ENCODE assay signal across 9 mouse cellular contexts in genomic region chr13:83503919-83504318, GRCm38 (mm10). TPM values are rescaled to one million over a fixed set of nuclear protein-coding genes. Genes with fewer than 3 reads are reported as not detected.
DNase-seq lines count a peak whose midpoint lies in the region; ATAC-seq and TF ChIP-seq lines count a peak whose summit lies in the region.
"Had no signal": no experiment of that assay in that cellular context is flagged by ENCODE, and none has a peak within 500 bp of the region (broad histone marks: within the 10 kb centered on the region; RNA-seq: fewer than 3 reads in every experiment).

Gene Mef2c (plus strand): TSS chr13:83504034.

- no peak for ATAC-seq in lung, embryonic 15.5 days (ENCODE audit: borderline replicate concordance, extremely low read depth, low FRiP score, low TSS enrichment)
- ATAC-seq in hindbrain, embryonic 14.5 days (ENCODE audit: low FRiP score), result no peak
- ATAC-seq in liver, postnatal 0 days, result no peak
- ATAC-seq: Patski had no signal

- TF ChIP-seq EP300 in liver, postnatal 0 days (IDR thresholded peaks at IDR 0.05; ENCODE audit: low read depth), result no peak

- H3K36me3 ChIP-seq in lung, embryonic 15.5 days, result no peaks in the 10 kb centered on the region
- no peaks in the 10 kb centered on the region for H3K36me3 ChIP-seq in hindbrain, embryonic 14.5 days (replicated peaks; ENCODE audit: control insufficient read depth, insufficient read depth)
- no peaks in the 10 kb centered on the region for H3K36me3 ChIP-seq in liver, postnatal 0 days (replicated peaks; ENCODE audit: insufficient read depth, low read length)

- H3K27me3 ChIP-seq in lung, embryonic 15.5 days, result no peaks in the 10 kb centered on the region
- no peaks in the 10 kb centered on the region for H3K27me3 ChIP-seq in hindbrain, embryonic 14.5 days (ENCODE audit: control insufficient read depth, insufficient read depth, low read length)
- H3K27me3 ChIP-seq in liver, postnatal 0 days (ENCODE audit: insufficient read depth, low read length), result no peaks in the 10 kb centered on the region

- no peak within 1 kb of the TSS for H3K4me3 ChIP-seq in lung, embryonic 15.5 days
- H3K4me3 ChIP-seq in gastrocnemius, adult 2 months, result peak within 1 kb of the TSS; percentile 80
- no peak within 1 kb of the TSS for H3K4me3 ChIP-seq in hindbrain, embryonic 14.5 days (replicated peaks; ENCODE audit: low read length)
- H3K4me3 ChIP-seq in liver, postnatal 0 days (ENCODE audit: low read depth, low read length), result no peak within 1 kb of the TSS

- TF ChIP-seq CTCF in gastrocnemius, adult 2 months (IDR thresholded peaks at IDR 0.05), result no peak
- no peak for TF ChIP-seq CTCF in liver, postnatal 0 days (IDR thresholded peaks at IDR 0.05; ENCODE audit: low read depth)

- WGBS in lung, embryonic 15.5 days, result 82% methylated on average over 7 of the region's 7 CpGs
- 85% methylated on average over 7 of the region's 7 CpGs for WGBS in hindbrain, embryonic 14.5 days
- WGBS in liver, postnatal 0 days (ENCODE audit: insufficient replicate concordance), result 81% methylated on average over 7 of the region's 7 CpGs

- no peak for DNase-seq in lung, postnatal 4 days
- DNase-seq in gastrocnemius, adult 2 months, result peak; percentile 89
- no peak for DNase-seq in hindbrain, embryonic 14.5 days (ENCODE audit: low spot score)
- no peak for DNase-seq in liver, postnatal 0 days
- no peak for DNase-seq in yolk sac, embryonic 10.5 days (ENCODE audit: low spot score)
- no peak for DNase-seq in cerebellum, adult 11 months
- no peak for DNase-seq in thymus, postnatal 14 days

- intact Hi-C loops in gastrocnemius, adult 2 months (cut with DNase I), result loop anchor here (10.0 kb wide), 1 partner anchor 159 kb away; no protein-coding TSS in a partner anchor

- H3K4me1 ChIP-seq in lung, embryonic 15.5 days, result no peaks in the 10 kb centered on the region
- H3K4me1 ChIP-seq in hindbrain, embryonic 14.5 days (replicated peaks; ENCODE audit: control insufficient read depth, insufficient read depth, low read length), result no peaks in the 10 kb centered on the region
- H3K4me1 ChIP-seq in liver, postnatal 0 days (ENCODE audit: insufficient read depth), result no peaks in the 10 kb centered on the region

- H3K4me2 ChIP-seq in lung, embryonic 15.5 days, result no peak within 1 kb of the TSS
- no peak within 1 kb of the TSS for H3K4me2 ChIP-seq in hindbrain, embryonic 14.5 days (replicated peaks)
- no peak within 1 kb of the TSS for H3K4me2 ChIP-seq in liver, postnatal 0 days (ENCODE audit: low read depth, low read length)

- no peak within 1 kb of the TSS for H3K27ac ChIP-seq in lung, embryonic 15.5 days
- H3K27ac ChIP-seq in gastrocnemius, adult 2 months, result peak within 1 kb of the TSS; percentile 96
- H3K27ac ChIP-seq in hindbrain, embryonic 14.5 days, result no peak within 1 kb of the TSS
- H3K27ac ChIP-seq in liver, postnatal 0 days (ENCODE audit: low read depth), result no peak within 1 kb of the TSS

- H3K9me3 ChIP-seq in lung, embryonic 15.5 days, result no peaks in the 10 kb centered on the region
- H3K9me3 ChIP-seq in hindbrain, embryonic 14.5 days (ENCODE audit: control insufficient read depth, low read length), result no peaks in the 10 kb centered on the region
- H3K9me3 ChIP-seq in liver, postnatal 0 days (ENCODE audit: low read length), result no peaks in the 10 kb centered on the region

- no peak within 1 kb of the TSS for H3K9ac ChIP-seq in lung, embryonic 15.5 days
- no peak within 1 kb of the TSS for H3K9ac ChIP-seq in hindbrain, embryonic 14.5 days
- H3K9ac ChIP-seq in liver, postnatal 0 days (replicated peaks), result no peak within 1 kb of the TSS

RNA-seq across cellular contexts. Expression of gene Mef2c, which starts in this region (rescaled TPM):
- 55.9 and 57.8 TPM in 2 replicates for polyA plus RNA-seq in lung, embryonic 15.5 days (2015; fragmentation: Nextera tagmentation; extraction: Ambion mirVana)
- total RNA-seq in gastrocnemius, adult 2 months (2021), result 100 to 1,000 TPM; 354 to 497 TPM
- polyA plus RNA-seq in hindbrain, embryonic 14.5 days (2014; fragmentation: Nextera tagmentation; extraction: Ambion mirVana), result 30.7 and 32.8 TPM in 2 replicates
- polyA plus RNA-seq in liver, postnatal 0 days (2015; fragmentation: Nextera tagmentation; extraction: Ambion mirVana), result 13.5 and 14.0 TPM in 2 replicates
- polyA plus RNA-seq: Patski had no signal
